Mouse (Mus musculus) left cerebral cortex, adult 2 months (tissue): ENCODE measurements around the gene Sfxn5. TPM values are rescaled to one million over a fixed set of nuclear protein-coding genes. Genes with fewer than 3 reads are reported as not detected.

Source experiments
- DNase-seq, 2 experiments: peaks; one replicate each; pipeline ENCODE4 v3.0.0; 2021 to 2022; ENCODE audit warnings: low spot score in 2 of 2, mixed read lengths in 1 of 2; ENCODE audit errors: extremely low spot score in 1 of 2
- H3K27ac ChIP-seq: fragments of 200-600 bp; 2 replicates; pipeline ENCODE4 v1.8.1; 2022
- H3K4me3 ChIP-seq: fragments of 200-600 bp; 2 replicates; pipeline ENCODE4 v1.8.1; 2022
- CTCF ChIP-seq: fragments of 200-600 bp; IDR thresholded peaks from 2 replicates; pipeline ENCODE4 v1.8.1; 2022; ENCODE audit warnings: antibody characterized with exemption, mild to moderate bottlenecking, moderate library complexity
- intact Hi-C: fragments of 180-260 bp; cut with DNase I; formaldehyde crosslinking; loops from one replicate; pipeline ENCODE4 v1.15.1; 2025
- total RNA-seq, 2 experiments: library from RNA; stranded (reverse); gene quantifications; 2 replicates each; pipeline ENCODE4 v1.2.3; 2021

Sfxn5 gene
- total RNA-seq, 2 experiments from 2014 or later, result 161 to 173 TPM

DNA sequence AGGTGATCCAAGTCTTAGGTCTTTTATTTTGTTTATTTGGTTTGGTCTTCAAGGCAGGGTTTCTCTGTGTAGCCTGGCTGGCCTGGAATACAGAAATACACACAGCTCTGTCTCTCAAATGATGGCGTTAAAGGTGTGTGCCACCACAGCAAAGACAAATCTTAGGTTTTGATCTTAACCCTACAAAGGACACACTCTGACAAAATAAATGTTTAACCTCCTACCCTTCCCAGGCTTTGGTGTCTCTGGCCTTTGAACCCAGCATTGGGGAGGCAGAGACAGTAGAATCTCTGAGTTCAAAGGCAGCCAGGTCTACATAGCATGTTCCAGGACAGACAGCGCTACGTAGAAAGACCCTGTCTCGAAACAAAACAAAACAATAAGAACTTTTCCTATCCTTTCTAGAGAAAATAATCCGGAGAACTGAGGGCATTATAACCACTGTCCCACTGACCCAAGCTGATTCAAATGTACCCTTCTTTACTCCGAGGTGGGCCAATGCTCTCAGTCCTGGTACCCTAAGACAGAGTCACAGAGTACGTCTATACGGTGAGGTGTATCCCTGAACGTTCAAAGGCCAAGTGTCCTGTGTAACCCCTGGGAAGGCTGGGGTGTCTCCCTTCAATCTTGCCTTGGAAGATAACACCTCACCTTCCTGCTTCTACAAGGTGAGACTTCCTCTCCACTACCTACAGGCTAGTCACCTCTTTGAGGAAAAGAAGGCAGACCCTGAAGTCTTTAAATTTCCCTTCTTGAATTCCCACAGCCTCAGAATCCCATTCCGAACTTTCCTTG is 40.0 kb upstream of the Sfxn5 start:
- no peak for TF ChIP-seq CTCF
- no peak for DNase-seq
- peak overlapping the region; percentile 91 for H3K27ac ChIP-seq

GRCm38 (mm10) chr6:85372496-85372895 is 39.3 kb upstream of the Sfxn5 start:
- intact Hi-C loops, result no loop called here
- peak overlapping the region; percentile 37; the same call in 1 of the 2 replicates for H3K27ac ChIP-seq
- H3K4me3 ChIP-seq, result peak overlapping the region; percentile 96
- no peak for TF ChIP-seq CTCF
- no peak for DNase-seq

More for the DNA sequence above, 40.0 kb upstream of the Sfxn5 start:
- peak overlapping the region; percentile 96 for H3K4me3 ChIP-seq
- intact Hi-C loops, result no loop called here

- no peak for DNase-seq
- peak overlapping the region; percentile 37; the same call in 1 of the 2 replicates for H3K27ac ChIP-seq
- no peak for TF ChIP-seq CTCF
- H3K4me3 ChIP-seq, result peak overlapping the region; percentile 96
- intact Hi-C loops, result no loop called here
Observed at GRCm38 (mm10) chr6:85371859-85372405, 38.7 kb upstream of the Sfxn5 start.

DNA sequence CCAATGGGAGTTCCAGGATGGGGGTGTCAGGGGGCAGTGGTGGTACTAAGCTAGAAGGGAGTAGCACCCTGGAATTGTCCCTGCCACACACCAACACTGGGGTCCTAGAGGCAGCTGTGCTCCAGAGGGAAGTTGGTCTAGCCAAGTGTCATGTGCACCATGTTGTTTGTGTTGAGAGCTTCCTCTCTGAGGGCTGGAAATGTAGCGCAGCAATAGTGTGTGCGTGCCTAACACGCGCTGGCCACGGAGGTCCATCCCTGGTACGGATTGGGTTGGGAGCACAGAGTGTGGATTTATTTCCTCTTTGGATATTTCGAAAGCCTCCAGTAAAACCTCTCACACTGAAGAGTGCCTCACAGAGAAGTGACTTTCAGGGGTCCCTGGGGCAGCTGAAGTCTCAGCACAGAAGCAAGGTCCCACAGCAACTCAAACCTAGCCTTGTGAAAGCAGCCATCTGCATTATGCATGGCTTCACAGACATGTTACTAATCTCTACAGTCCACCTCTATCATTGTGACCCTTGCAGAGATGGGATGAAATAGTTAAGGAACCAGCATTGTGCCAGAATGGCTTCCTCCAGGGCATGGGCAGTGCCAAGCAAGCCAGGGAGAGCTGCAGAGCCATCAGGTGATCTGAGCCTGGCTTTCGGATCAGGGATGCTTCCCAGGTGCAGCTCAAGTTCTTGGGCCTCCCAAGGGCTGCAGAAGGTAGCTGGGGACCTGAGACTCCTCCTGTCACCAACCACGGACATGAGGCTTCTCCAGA is 37.6 kb upstream of the Sfxn5 start:
- TF ChIP-seq CTCF, result no peak
- intact Hi-C loops, result no loop called here
- no peak overlapping the region for H3K4me3 ChIP-seq
- 0 out of 2 replicates have a peak overlapping the region, but pooled peaks have one; percentile 15 for H3K27ac ChIP-seq
- DNase-seq, result no peak

GRCm38 (mm10) chr6:85370041-85370440 is 36.8 kb upstream of the Sfxn5 start:
- TF ChIP-seq CTCF, result no peak
- intact Hi-C loops, result no loop called here
- DNase-seq, result no peak
- Histone ChIP-seq H3K27ac (peak overlapping the region; percentile 15; the same call in 1 of the 2 replicates), H3K4me3 (no peak overlapping the region)

GRCm38 (mm10) chr6:85369181-85369860 is 36.1 kb upstream of the Sfxn5 start:
- TF ChIP-seq CTCF, result no peak
- Histone ChIP-seq H3K4me3 (no peak overlapping the region), H3K27ac (peak overlapping the region; percentile 25; the same call in 1 of the 2 replicates)
- intact Hi-C loops, result no loop called here
- no peak for DNase-seq

DNA sequence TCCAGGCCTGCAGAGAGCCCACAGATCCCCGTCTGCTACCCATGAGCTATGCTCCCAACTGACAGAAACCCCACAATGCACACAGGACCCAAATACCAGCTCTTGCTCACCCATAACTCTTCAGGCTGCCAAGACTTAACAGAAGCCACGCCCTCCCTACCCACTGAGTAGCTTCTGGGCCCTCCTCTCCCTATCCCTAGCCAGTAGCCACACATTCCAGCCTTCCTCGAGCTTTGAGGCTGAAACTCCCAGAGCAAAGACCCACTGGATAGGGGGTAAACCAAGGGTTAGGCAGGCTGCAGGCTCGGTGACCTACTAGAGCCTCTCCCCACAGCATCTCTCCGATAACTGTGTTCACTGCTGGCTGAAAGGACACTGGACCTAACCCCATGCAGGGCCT is 35.5 kb upstream of the Sfxn5 start:
- DNase-seq, result no peak
- H3K4me3 ChIP-seq, result no peak overlapping the region
- intact Hi-C loops, result no loop called here
- no peak for TF ChIP-seq CTCF
- peak overlapping the region; percentile 50 for H3K27ac ChIP-seq

- intact Hi-C loops, result no loop called here
- DNase-seq, result no peak
- Histone ChIP-seq H3K4me3 (no peak overlapping the region), H3K27ac (no peak overlapping the region)
- no peak for TF ChIP-seq CTCF
Observed at GRCm38 (mm10) chr6:85368166-85368565, 34.9 kb upstream of the Sfxn5 start.

DNA sequence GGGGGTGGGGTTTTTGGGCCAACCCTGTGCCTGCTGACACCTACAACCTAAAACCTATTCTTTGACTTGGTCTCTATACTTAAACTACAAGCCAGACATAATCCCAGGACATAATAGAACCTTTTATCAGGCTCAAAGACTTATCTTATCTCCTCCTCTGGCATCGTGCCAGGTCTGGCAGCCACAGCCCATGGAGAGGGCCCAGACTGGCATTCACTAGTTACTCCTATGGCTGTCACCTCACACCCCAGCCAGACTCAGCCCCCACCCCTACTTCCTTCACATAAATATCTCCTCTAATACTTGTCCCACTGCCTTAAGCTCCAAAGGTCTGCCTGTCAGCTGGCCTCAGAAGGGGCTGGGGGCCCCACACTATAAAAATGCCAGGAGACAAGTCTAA is 33.2 kb upstream of the Sfxn5 start:
- no peak for DNase-seq
- intact Hi-C loops, result no loop called here
- Histone ChIP-seq H3K4me3 (no peak overlapping the region), H3K27ac (no peak overlapping the region)
- no peak for TF ChIP-seq CTCF

DNA sequence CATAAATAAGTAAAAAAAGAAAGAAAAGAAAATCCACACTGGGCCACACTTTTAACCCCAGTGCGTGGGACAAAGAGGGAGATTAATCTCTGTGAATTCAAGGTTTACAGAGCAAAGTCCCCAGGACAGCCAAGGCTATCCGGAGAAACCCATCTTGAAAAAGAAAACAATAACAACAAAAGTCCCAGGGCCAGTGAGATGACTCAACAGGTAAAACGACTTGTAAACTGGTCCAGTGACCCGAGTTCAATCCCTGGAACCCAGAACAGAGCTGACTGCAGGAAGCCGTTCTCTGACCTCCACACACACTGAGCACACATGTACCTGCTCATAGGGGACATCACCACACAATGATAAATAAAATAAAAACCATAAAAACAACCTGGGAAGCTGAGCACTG is 31.2 kb upstream of the Sfxn5 start:
- Histone ChIP-seq H3K4me3 (no peak overlapping the region), H3K27ac (no peak overlapping the region)
- TF ChIP-seq CTCF, result no peak
- intact Hi-C loops, result no loop called here
- DNase-seq, result no peak

- no peak for DNase-seq
- no peak overlapping the region for H3K27ac ChIP-seq
- no peak for TF ChIP-seq CTCF
- H3K4me3 ChIP-seq, result no peak overlapping the region
- intact Hi-C loops, result no loop called here
Observed at GRCm38 (mm10) chr6:85363906-85364260, 30.7 kb upstream of the Sfxn5 start.
